Mouse (Mus musculus): ENCODE data around the gene Tctex1d4. TPM values are rescaled to one million over a fixed set of nuclear protein-coding genes. Genes with fewer than 3 reads are reported as not detected.
A peak's percentile ranks its signal among the peaks of the same experiment; 100 is the strongest.

The Tctex1d4 gene
- polyA plus RNA-seq, 1 experiment from 2014 or later: not detected

DNA sequence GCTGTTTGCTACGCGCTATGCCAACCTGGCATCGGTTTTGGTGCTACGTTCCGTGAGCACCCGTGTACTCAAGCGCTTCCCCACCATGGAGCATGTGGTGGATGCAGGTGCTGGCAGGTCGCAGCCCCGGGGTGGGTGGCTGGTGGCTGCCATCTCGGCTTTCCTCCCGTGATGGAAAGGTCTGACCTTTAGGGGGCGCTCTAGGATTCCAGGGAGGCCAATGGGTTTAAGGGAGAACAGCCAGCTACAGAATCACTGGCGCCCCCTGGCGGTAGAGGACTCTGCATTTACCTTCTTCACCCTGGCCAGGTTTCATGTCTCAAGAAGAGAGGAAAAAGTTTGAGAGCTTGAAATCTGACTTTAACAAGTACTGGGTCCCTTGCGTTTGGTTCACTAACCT lies 19.6 kb downstream of the Tctex1d4 start:
- Histone ChIP-seq H3K9ac (replicated peaks) (no peak overlapping the region), H3K9me3 (no peaks in the 10 kb centered on the region), H3K4me3 (replicated peaks) (no peak overlapping the region), H3K36me3 (peaks cover 29% of the 10 kb centered on the region), H3K27me3 (peaks cover 6% of the 10 kb centered on the region; the same call in 1 of the 2 replicates), H3K4me1 (replicated peaks) (no peaks in the 10 kb centered on the region), H3K27ac (no peak overlapping the region), H3K4me2 (replicated peaks) (no peak overlapping the region)
- WGBS: 32% methylated on average over 15 of the region's 15 CpGs
- no peak for ATAC-seq

DNA sequence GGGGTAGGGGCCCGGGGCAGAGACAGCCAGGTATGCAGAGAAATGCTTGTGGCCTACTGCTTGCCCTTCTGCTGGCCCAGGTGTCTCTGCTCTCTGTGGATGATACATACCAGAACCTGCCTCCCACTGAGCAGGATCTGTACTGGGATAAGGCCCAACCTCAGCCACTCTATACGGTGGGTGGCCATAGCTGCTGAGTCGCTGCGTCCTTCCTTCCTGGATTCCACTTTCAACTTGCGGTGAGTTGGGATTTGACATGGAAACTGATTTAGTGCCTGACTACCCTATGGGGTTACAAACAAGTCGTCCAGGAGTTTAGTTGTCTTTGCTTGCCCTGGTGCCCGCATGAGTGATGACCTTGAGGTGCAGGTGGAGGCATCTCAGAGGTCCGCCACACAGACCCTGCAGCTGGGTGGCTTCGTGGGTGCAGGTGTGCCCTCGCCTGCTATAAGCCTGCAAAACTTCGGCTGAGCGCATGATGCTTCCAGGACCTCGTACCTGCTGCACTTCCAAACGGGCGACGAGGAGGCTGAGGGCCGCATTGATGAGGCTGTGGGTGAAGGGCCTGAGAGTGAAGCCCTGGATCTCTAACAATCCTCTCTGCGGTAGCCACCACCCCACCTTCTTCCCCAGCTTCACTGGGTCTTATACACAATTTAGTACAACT lies 21.6 kb downstream of the Tctex1d4 start:
- no peaks in the 10 kb centered on the region for H3K9me3 ChIP-seq
- H3K27me3 ChIP-seq: peaks cover under 1% of the 10 kb centered on the region; the same call in 1 of the 2 replicates
- H3K4me2 ChIP-seq (replicated peaks): no peak overlapping the region
- no peak for ATAC-seq
- 86% methylated on average over 18 of the region's 18 CpGs for WGBS
- no peak overlapping the region for H3K27ac ChIP-seq
- no peak overlapping the region for H3K4me3 ChIP-seq (replicated peaks)
- no peak overlapping the region for H3K9ac ChIP-seq (replicated peaks)
- H3K4me1 ChIP-seq (replicated peaks): peaks cover 7% of the 10 kb centered on the region; the same call in 1 of the 2 replicates
- H3K36me3 ChIP-seq: peaks cover 47% of the 10 kb centered on the region

DNA sequence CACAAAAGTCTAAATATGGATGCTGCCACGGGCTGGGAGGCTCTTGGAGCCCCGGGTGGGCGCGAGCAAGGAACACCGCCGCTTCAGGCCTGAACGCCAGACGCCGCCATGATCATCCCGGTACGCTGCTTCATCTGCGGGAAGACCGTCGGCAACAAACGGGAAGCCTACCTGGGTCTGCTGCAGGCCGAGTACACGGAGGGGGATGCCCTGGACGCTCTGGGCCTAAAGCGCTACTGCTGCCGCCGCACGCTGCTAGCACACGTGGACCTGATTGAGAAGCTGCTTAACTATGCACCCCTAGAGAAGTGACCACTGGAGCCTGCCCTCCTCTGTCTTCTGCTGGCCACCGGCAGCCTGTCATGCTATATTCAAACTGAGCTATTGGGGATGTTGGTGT lies 22.2 kb downstream of the Tctex1d4 start:
- H3K27ac ChIP-seq: no peak overlapping the region
- 0 out of 2 replicates have a peak, but pooled peaks have one; percentile 31 for ATAC-seq

DNA sequence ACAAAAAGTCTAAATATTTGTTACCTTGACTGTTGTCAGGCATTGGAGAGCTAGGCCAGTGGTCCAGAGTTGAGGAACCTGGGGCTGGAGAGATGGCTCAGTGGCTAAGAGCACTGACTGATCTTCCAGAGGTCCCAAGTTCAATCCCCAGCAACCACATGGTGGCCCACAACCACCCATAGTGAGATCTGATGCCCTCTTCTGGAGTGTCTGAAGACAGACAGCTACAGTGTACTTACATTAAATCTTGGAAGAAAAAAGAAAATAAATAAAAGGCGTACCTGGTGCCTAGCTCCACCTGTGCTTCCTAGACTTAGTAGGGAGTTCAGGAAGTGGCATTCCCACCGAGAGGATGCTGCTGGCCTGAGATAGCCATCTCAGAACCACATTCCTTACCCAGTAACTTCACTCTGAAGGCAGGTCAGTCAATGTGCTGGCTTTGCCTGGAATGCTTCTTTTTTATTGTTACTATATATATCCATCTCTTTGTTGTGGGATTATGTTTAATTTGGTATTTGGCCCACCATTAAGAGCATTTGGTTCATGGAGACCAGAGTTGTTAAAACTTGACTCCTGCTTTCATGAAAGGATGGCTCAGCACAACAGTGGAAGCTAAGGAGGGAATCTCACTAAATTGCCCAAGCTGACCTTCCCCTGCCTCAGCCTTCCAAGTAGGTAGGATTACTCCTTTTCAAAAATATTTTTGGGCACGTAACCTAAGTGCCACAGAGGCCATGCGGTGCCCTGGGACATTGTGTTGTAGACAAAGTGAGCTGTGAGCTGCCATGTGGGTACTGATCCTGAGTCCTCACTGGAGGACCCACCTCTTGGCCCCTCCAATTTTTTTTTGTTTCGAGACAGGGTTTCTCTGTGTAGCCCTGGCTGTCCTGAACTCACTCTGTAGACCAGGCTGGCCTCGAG lies 23.0 kb downstream of the Tctex1d4 start:
- Histone ChIP-seq H3K4me3 (replicated peaks) (no peak overlapping the region), H3K27ac (no peak overlapping the region), H3K4me2 (replicated peaks) (no peak overlapping the region), H3K27me3 (no peaks in the 10 kb centered on the region), H3K4me1 (replicated peaks) (peaks cover 20% of the 10 kb centered on the region), H3K9me3 (no peaks in the 10 kb centered on the region), H3K36me3 (peaks cover 61% of the 10 kb centered on the region), H3K9ac (replicated peaks) (no peak overlapping the region)
- 70% methylated on average over 6 of the region's 6 CpGs for WGBS
- ATAC-seq: no peak

More for the DNA sequence above, 22.2 kb downstream of the Tctex1d4 start:
- Histone ChIP-seq H3K4me1 (replicated peaks) (peaks cover 13% of the 10 kb centered on the region), H3K4me3 (replicated peaks) (no peak overlapping the region), H3K9me3 (no peaks in the 10 kb centered on the region), H3K4me2 (replicated peaks) (no peak overlapping the region), H3K9ac (replicated peaks) (no peak overlapping the region), H3K27me3 (no peaks in the 10 kb centered on the region), H3K36me3 (peaks cover 53% of the 10 kb centered on the region)
- 70% methylated on average over 24 of the region's 24 CpGs for WGBS

DNA sequence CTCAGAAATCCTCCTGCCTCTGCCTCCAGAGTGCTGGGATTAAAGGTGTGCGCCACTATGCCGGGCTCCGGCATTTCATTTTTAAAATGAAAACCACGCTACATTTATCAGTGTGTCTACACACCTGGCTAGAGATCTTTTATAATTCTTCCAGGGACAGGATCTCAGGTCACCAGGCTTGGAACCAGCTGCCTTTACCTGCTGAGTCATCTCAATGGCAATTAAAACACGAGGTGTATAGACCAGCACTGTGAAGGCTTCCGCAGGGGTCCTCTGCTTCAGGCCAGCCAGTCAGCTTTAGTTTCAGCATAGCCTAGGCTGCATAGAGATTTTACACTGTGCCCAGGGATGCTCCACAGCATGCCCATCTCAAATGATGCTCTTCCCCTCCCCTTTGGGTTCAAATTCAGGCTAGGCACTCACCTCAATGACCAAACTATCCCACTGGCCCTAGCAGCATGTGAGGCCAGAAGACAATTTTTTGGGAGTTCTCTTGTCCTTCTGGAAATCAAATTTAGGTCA lies 23.7 kb downstream of the Tctex1d4 start:
- ATAC-seq: no peak
- Histone ChIP-seq H3K4me2 (replicated peaks) (no peak overlapping the region), H3K9me3 (no peaks in the 10 kb centered on the region), H3K4me3 (replicated peaks) (no peak overlapping the region), H3K36me3 (peaks cover 63% of the 10 kb centered on the region), H3K9ac (replicated peaks) (no peak overlapping the region), H3K27ac (no peak overlapping the region), H3K27me3 (no peaks in the 10 kb centered on the region), H3K4me1 (replicated peaks) (peaks cover 27% of the 10 kb centered on the region)
- 88% methylated on average over 6 of the region's 6 CpGs for WGBS

DNA sequence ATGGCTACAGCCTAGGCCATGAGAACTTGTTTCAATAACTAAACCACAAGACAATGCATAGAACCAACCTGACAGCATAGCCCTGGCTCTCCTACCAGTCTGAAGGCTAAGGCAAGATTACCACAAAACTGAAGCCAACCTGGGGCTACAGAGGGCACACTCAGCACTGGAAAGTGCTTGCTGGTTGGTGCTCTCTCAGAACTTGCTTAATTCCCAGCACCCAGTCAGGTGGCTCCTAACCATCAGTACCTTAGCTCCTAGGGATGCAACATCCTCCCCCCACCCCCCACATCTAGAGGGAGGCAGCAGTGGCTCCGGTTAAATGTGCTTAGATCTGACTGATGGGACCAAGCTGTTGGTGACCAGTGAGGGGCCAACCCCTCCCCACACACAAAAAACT lies 24.8 kb downstream of the Tctex1d4 start:
- 90% methylated on average over 1 of the region's 1 CpGs for WGBS
- Histone ChIP-seq H3K4me1 (replicated peaks) (peaks cover 27% of the 10 kb centered on the region), H3K4me2 (replicated peaks) (no peak overlapping the region), H3K27ac (no peak overlapping the region), H3K9ac (replicated peaks) (no peak overlapping the region), H3K4me3 (replicated peaks) (no peak overlapping the region), H3K27me3 (no peaks in the 10 kb centered on the region), H3K36me3 (peaks cover 63% of the 10 kb centered on the region), H3K9me3 (no peaks in the 10 kb centered on the region)
- ATAC-seq: no peak

DNA sequence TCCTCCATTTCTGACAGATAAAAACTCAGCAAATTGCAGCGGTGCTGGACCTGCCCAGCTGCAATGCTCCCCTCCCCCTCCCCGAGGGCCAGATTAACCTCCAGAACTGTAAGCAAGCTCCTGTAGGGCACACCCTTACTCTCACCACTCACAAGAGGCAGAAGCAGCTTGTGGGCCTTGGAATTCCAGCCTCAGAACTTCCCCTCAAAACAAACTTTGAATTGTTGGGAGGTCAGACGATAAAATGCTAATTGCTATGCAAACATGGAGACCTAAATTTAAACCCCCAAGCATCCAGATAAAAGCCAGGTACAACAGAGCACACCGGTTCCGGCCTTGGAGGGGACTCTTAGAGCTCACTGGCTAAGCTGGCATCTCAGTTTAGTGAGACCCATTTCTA lies 26.1 kb downstream of the Tctex1d4 start:
- no peak overlapping the region for H3K4me2 ChIP-seq (replicated peaks)
- H3K9ac ChIP-seq (replicated peaks): no peak overlapping the region
- no peak overlapping the region for H3K4me3 ChIP-seq (replicated peaks)
- H3K27ac ChIP-seq: no peak overlapping the region
- no peaks in the 10 kb centered on the region for H3K27me3 ChIP-seq
- 91% methylated on average over 5 of the region's 5 CpGs for WGBS
- peaks cover 63% of the 10 kb centered on the region for H3K36me3 ChIP-seq
- H3K9me3 ChIP-seq: no peaks in the 10 kb centered on the region
- no peak for ATAC-seq
- peaks cover 27% of the 10 kb centered on the region for H3K4me1 ChIP-seq (replicated peaks)

DNA sequence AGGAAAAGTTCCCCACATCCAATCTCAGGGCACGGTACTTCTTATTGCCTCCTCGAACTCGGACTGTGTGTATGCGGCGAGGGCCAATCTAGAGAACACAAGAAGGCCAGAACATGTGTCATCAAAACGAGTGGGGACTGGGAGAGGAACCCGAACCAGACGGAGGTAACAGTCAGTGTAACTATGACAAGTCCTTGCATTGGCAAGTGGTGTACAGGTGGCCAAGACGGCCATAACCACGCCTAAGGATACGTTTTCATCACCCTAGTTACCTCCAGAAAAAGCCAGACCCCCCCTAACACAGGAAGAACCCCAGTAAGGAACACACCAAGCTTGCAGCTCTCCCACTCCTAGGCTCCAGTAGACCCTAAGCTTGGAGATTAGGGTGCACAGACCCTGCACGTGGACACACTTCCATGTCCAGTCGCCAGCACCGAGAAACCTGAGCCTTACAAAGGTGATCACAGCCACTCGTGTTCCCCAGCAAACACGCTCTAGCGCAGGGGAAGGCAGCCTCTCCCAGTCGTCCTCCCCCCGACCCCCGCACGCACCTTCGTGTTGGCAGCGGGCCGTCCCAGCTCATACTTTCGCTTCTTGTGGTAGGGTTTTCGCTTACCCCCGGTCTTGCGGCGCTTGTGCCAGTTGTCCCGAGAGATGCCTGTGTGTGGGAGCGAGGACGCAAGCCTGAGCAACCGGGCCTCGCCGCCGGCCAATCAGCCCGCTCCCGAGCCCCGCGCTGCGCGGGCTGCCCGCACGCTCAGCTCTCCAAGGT lies 28.6 kb downstream of the Tctex1d4 start:
- Histone ChIP-seq H3K9me3 (no peaks in the 10 kb centered on the region), H3K4me1 (replicated peaks) (peaks cover 27% of the 10 kb centered on the region), H3K4me2 (replicated peaks) (peak overlapping the region; percentile 98), H3K27ac (peak overlapping the region; percentile 92), H3K36me3 (peaks cover 50% of the 10 kb centered on the region), H3K9ac (replicated peaks) (peak overlapping the region; percentile 98), H3K27me3 (no peaks in the 10 kb centered on the region), H3K4me3 (replicated peaks) (peak overlapping the region; percentile 95)
- peak; percentile 21 for ATAC-seq
- WGBS: 3% methylated on average over 44 of the region's 44 CpGs

DNA sequence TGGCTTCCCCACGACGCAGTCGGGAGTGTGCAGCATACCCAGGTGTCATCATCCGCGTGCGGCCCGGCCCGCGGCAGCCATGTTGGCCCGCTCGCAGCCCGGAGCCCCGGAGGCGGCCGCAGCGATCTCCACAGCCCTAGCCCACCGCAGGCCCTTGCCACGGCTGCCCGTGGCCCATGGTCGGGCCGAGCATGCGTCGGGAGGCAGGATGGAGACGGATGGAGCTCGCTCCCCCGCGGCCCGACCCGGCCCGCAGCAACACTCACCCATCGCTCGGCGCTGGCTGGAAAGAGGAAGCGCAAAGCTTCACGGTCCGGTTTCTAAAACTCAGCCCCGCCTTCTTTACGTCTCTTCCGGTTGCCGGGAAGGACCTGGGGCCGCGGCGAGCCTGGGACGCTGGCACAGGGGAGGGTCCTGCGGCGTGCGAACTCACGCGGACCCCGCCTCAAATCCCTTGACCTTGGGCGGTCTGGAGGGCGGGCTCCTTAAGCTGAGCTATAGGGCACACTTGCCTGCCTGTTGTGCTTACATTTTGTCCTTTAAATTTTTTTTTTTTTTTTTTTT lies 29.3 kb downstream of the Tctex1d4 start, which contains the start of gene Rps8:
Gene Rps8, minus strand, starts transcription at position 452 of the 564 bp plus-strand sequence.
- peak; percentile 94 for ATAC-seq
- H3K4me3 ChIP-seq (replicated peaks): peak within 1 kb of the TSS; percentile 95
- H3K4me1 ChIP-seq (replicated peaks): peaks cover 27% of the 10 kb centered on the region
- H3K27me3 ChIP-seq: no peaks in the 10 kb centered on the region
- WGBS: under 1% methylated on average over 52 of the region's 52 CpGs
- H3K9ac ChIP-seq (replicated peaks): peak within 1 kb of the TSS; percentile 98
- H3K9me3 ChIP-seq: no peaks in the 10 kb centered on the region
- peak within 1 kb of the TSS; percentile 98 for H3K4me2 ChIP-seq (replicated peaks)
- peak within 1 kb of the TSS; percentile 92 for H3K27ac ChIP-seq
- peaks cover 45% of the 10 kb centered on the region for H3K36me3 ChIP-seq

DNA sequence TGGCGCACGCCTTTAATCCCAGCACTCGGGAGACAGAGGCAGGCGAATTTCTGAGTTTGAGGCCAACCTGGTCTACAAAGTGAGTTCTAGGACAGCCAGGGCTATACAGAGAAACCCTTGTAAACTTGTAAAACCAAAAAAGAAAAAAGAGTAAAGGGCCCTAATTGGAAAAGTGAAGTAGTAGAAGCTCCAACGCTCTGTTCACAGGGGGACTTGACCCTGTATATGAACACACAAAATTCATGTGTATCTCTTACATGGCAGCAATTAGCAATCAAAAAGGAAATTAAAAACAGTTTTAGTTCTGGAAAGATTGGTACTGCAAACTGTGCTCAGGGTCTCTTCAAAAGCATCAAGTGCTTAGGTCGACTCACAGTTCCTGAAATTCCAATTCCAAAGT lies 29.8 kb downstream of the Tctex1d4 start:
- no peak overlapping the region for H3K9ac ChIP-seq (replicated peaks)
- peak overlapping the region; percentile 95 for H3K4me3 ChIP-seq (replicated peaks)
- H3K4me2 ChIP-seq (replicated peaks): peak overlapping the region; percentile 98
- peak overlapping the region; percentile 92 for H3K27ac ChIP-seq
- peaks cover 27% of the 10 kb centered on the region for H3K4me1 ChIP-seq (replicated peaks)
- peaks cover 44% of the 10 kb centered on the region for H3K36me3 ChIP-seq
- H3K9me3 ChIP-seq: no peaks in the 10 kb centered on the region
- no peaks in the 10 kb centered on the region for H3K27me3 ChIP-seq
- WGBS: 28% methylated on average over 6 of the region's 6 CpGs
- ATAC-seq: peak; percentile 1; the same call in 1 of the 2 replicates

DNA sequence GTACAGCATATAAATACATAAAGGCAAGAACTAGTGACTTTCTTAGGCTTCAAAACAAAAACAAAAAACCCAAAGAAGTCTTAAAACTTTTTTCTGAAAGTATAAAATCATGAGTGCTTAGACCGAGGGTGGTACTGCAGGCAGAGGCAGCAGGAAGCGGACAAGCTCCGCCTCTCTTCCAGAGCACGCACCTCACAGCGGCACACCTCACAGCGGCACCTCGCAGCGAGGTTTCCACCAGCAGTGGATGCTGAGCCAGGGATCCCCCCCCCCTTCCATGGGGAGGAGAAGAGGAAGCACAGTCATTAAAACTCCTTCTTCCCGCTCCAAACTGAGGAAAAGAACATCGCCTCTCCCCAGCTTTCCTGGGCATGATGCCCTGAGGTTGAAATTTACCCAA lies 33.1 kb downstream of the Tctex1d4 start:
- 86% methylated on average over 10 of the region's 10 CpGs for WGBS
- peaks cover 34% of the 10 kb centered on the region for H3K36me3 ChIP-seq

More for the DNA sequence above, 33.1 kb downstream of the Tctex1d4 start:
- ATAC-seq: no peak
- H3K27ac ChIP-seq: no peak overlapping the region
- no peak overlapping the region for H3K4me2 ChIP-seq (replicated peaks)
- no peaks in the 10 kb centered on the region for H3K27me3 ChIP-seq
- H3K9me3 ChIP-seq: no peaks in the 10 kb centered on the region
- H3K4me3 ChIP-seq (replicated peaks): no peak overlapping the region
- H3K4me1 ChIP-seq (replicated peaks): peaks cover 6% of the 10 kb centered on the region
- H3K9ac ChIP-seq (replicated peaks): no peak overlapping the region

Measured in midbrain, embryonic 13.5 days (tissue).